Mouse (Mus musculus): ENCODE results near the gene Kcna2. TPM values are rescaled to one million over a fixed set of nuclear protein-coding genes. Genes with fewer than 3 reads are reported as not detected.

The Kcna2 gene
- total RNA-seq, 2 experiments from 2014 or later, result 0.66 to 1.1 TPM

- DNase-seq (ENCODE audit: low spot score in 2 of 2), result no peak
Observed at GRCm38 (mm10) chr3:107150469-107150868, 49.5 kb downstream of the Kcna2 start.

GRCm38 (mm10) chr3:107150872-107151540 lies 50.1 kb downstream of the Kcna2 start:
- no peak for DNase-seq (ENCODE audit: low spot score in 2 of 2)

- DNase-seq (ENCODE audit: low spot score in 2 of 2), result no peak
Observed at GRCm38 (mm10) chr3:107153772-107154655, 53.1 kb downstream of the Kcna2 start.

DNA sequence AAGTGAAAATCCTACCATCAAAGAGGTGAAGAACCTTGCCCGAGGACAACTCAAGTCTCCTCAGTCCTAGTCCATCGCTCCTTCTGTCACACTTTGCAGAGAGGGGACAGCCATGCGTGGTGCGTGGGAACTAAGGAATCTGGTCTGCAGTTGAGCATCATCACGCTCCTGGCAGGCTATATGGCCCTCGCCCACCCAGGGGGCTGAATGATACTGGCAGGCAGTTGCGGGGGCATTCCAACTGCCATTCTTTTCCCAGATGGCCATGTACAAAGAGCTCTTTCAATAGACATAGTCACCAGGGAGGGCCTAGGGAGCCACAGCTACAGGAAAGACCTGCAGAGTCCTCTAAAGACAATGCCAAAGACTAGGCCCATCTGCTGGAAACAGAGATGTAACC lies 57.9 kb downstream of the Kcna2 start:
- DNase-seq (ENCODE audit: low spot score in 2 of 2), result no peak

- no peak for DNase-seq (ENCODE audit: low spot score in 2 of 2)
Observed at GRCm38 (mm10) chr3:107159418-107159817, 58.5 kb downstream of the Kcna2 start.

- no peak for DNase-seq (ENCODE audit: low spot score in 2 of 2)
Observed at GRCm38 (mm10) chr3:107159859-107160324, 58.9 kb downstream of the Kcna2 start.

GRCm38 (mm10) chr3:107162741-107163140 lies 61.8 kb downstream of the Kcna2 start:
- no peak for DNase-seq (ENCODE audit: low spot score in 2 of 2)

Other genes starting within 250 kb of the Kcna2 start
- 1 to 10 TPM in 1 of 2 experiments, under 1 TPM in 1; 0.83 to 1.3 TPM for gene Kcna3, start 65.0 kb upstream of the Kcna2 start, total RNA-seq (2021)
- gene Kcna10, start 81.9 kb downstream of the Kcna2 start, total RNA-seq (2021), result not detected
- gene Cym, start 120.6 kb downstream of the Kcna2 start, total RNA-seq (2021), result under 1 TPM in 1 of 2 experiments, not detected in 1; 0.32 TPM
- gene A630076J17Rik, start 129.5 kb downstream of the Kcna2 start, total RNA-seq (2021), result not detected
- 1 to 10 TPM in 1 of 2 experiments, under 1 TPM in 1; 0.50 to 1.2 TPM for gene Prok1, start 138.6 kb downstream of the Kcna2 start, total RNA-seq (2021)
- 10 to 100 TPM; 83.0 to 85.9 TPM for gene Lamtor5, start 177.7 kb downstream of the Kcna2 start, total RNA-seq (2021)
- gene Slc16a4, start 190.1 kb downstream of the Kcna2 start, total RNA-seq (2021), result under 1 TPM; 0.35 to 0.53 TPM
- 10 to 100 TPM; 35.4 to 42.5 TPM for gene Rbm15, start 232.5 kb downstream of the Kcna2 start, total RNA-seq (2021)

Measured in adrenal gland, adult 18-20 months (tissue).